Mouse (Mus musculus): ENCODE data around the gene Sun5.

GRCm38 (mm10) chr2:153842854-153843253 is 28.0 kb downstream of the Sun5 start:
- TF ChIP-seq EP300 (IDR thresholded peaks at IDR 0.05; ENCODE audit: low read depth) (no peak), CTCF (IDR thresholded peaks at IDR 0.05; ENCODE audit: low read depth) (no peak)

Data from heart, postnatal 0 days (tissue).